Mouse (Mus musculus): Measurements from ENCODE around the gene Armc9. TPM values are rescaled to one million over a fixed set of nuclear protein-coding genes. Genes with fewer than 3 reads are reported as not detected.

The Armc9 gene
- polyA plus RNA-seq, 1 experiment from 2014 or later, result 35.8 TPM

DNA sequence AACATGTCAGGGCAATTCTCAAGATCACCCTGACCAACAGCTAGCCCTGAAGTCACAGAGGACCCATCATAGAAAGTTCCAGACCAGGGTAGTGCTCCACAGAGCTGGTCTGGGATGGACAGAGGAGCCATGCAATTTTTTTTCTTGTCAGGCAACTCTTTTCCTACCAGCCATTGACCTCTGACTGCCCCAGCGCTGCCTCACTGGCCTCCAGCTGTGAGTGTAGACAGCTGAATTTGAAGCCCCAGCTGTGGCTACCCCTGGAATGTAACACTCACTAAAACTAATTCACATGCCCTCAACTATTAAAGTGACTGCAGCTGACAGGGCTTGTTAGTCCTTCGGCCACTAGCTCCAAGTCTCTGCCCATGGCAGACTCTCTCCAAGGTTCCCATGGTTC is 145.5 kb downstream of the Armc9 start:
- Histone ChIP-seq H3K9me3 (no peaks in the 10 kb centered on the region), H3K27me3 (peaks cover 16% of the 10 kb centered on the region)

DNA sequence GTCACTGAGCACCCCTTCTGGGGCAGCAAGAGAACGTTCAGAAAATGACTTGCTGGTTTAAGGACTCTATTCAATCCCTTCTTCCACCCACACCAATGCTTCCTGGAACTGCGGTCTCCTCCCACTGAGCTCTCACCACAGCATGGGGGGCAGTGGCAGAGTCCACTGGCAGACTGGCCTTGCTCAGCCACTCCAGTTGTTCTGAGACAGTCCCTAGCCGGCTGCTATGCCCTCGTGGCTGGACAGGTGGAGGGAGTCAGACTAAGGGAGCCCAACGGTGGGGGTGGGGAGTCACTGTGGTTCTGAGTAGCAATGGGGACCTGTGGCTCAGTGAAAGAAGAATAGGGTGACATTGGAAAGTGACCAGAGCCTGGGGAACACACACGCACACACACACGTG is 146.2 kb downstream of the Armc9 start:
- Histone ChIP-seq H3K4me3 (no peak overlapping the region), H3K27me3 (peaks cover 20% of the 10 kb centered on the region), H3K9ac (no peak overlapping the region), H3K36me3 (no peaks in the 10 kb centered on the region), H3K27ac (replicated peaks) (no peak overlapping the region), H3K4me2 (no peak overlapping the region), H3K4me1 (replicated peaks) (peaks cover 16% of the 10 kb centered on the region), H3K9me3 (no peaks in the 10 kb centered on the region)
- 56% methylated on average over 7 of the region's 7 CpGs for WGBS
- ATAC-seq (ENCODE audit: low FRiP score, low read depth), result no peak

More for the DNA sequence above, 145.5 kb downstream of the Armc9 start:
- 10% methylated on average over 2 of the region's 2 CpGs for WGBS
- H3K4me2 ChIP-seq, result no peak overlapping the region
- peaks cover 16% of the 10 kb centered on the region for H3K4me1 ChIP-seq (replicated peaks)
- no peaks in the 10 kb centered on the region for H3K36me3 ChIP-seq
- no peak overlapping the region for H3K9ac ChIP-seq
- no peak for ATAC-seq (ENCODE audit: low FRiP score, low read depth)
- H3K27ac ChIP-seq (replicated peaks), result no peak overlapping the region
- no peak overlapping the region for H3K4me3 ChIP-seq

DNA sequence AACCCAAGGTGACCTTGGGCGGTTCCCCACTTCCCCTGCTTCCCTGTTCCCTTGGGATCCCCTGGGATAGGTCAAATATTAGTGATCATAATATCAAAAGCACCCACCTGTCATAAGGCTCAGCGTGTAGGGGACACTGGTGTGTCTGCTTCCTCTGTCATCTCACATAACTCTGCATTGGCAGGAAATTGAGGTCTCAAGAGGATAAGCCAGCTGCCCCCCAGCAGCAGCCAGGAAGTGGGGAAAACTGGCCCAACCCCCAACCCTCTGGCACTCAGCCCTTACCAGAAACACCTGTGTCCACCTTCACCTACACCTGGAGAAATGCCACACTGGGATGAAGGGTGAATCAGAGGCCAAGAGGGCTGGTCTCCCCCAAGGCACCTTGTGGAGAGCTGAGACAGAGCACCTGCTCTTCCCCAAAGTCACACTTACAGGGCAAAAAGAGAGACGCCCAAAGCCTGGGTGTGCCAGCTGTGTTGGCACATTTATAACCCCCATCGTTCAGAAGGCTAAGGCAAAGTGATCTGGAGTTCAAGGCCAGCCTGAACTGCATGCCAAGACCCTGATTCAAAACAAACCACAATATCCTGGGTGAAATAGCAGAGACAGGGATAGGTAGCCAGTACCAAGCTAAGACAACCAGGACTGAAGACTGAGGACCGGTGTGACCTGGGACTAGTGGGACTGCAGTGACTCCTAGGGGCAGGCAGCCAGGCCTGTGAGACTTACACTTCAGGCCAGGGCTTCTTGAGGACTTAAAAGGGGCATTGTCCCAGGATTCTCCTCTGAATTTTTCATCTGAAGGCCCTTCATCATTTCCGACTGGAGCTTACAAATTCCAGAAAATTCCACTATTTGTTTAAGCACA is 146.9 kb downstream of the Armc9 start:
- no peak for ATAC-seq (ENCODE audit: low FRiP score, low read depth)
- Histone ChIP-seq H3K9me3 (no peaks in the 10 kb centered on the region), H3K9ac (no peak overlapping the region), H3K4me3 (no peak overlapping the region), H3K36me3 (no peaks in the 10 kb centered on the region), H3K4me1 (replicated peaks) (peaks cover 16% of the 10 kb centered on the region), H3K27me3 (peaks cover 20% of the 10 kb centered on the region), H3K4me2 (no peak overlapping the region), H3K27ac (replicated peaks) (no peak overlapping the region)
- WGBS, result 57% methylated on average over 6 of the region's 6 CpGs

DNA sequence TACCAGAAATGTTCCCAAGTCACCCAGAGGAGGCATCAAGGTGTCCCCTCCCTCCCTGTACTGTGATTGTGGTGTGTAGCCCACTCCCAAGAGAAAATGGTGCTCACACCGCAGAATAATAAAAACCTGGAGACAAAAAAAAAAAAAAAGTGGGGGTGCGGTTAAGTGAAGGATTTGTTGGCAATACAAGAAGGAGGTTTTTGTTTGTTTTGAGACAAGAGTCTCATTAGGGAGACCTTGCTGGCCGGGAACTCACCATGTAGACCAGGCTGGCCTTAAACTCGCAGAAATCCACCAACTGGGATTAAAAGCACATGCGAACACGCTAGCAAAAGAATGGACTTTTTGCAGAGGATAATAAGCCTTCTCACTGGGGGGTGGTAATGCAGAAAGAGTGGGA is 148.0 kb downstream of the Armc9 start, which contains the start of gene B3gnt7:
TSS of gene B3gnt7 (plus strand) at position 301 of the 400 bp plus-strand sequence.
- H3K36me3 ChIP-seq, result no peaks in the 10 kb centered on the region
- ATAC-seq (ENCODE audit: low FRiP score, low read depth), result no peak
- WGBS, result 26% methylated on average over 6 of the region's 6 CpGs
- peak within 1 kb of the TSS; percentile 78 for H3K4me3 ChIP-seq
- peak within 1 kb of the TSS; percentile 67 for H3K9ac ChIP-seq
- peak within 1 kb of the TSS; percentile 96 for H3K4me2 ChIP-seq
- peaks cover 16% of the 10 kb centered on the region for H3K4me1 ChIP-seq (replicated peaks)
- H3K27me3 ChIP-seq, result peaks cover 20% of the 10 kb centered on the region
- H3K9me3 ChIP-seq, result no peaks in the 10 kb centered on the region
- 0 out of 2 replicates have a peak within 1 kb of the TSS, but pooled peaks have one; percentile 26 for H3K27ac ChIP-seq (replicated peaks)

DNA sequence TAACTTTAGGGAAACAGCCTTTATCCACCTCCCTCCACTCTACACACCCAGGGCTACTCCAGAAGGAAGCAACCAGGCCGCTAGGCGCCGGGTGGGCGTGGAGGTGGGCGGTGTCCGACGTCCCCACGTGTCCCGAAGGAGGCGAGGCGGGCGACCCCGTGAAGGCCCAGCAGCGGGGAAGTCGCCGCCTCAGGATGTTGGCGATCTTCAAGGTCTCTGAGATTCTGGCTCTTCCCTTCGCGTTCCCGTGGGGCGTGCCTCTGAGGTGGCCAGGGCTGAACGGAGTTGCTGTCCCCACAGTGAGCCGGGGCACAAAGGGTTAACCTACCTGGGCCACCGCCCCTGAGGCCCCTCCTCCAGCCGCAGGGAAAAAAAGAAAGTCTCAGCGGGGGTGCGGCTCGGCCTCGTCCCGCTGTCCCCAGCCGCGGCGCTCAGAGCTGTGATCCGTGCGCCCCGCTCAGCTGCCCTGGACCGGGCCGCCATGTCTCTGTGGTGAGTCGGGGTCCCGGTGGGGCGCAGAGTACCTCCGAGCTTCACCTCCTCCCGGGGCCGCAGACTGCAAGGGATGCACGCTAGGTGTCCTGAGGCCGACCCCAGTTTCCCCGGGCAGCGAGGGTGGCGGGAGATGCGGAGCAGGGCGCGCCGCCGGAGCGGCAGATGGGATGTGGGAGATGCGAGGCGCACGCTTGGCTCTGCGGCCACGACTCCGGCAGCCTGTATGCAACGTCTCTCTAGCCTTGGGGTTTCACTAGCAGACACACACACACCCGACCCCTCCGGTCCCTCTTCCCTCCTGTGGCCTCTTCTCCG is 148.7 kb downstream of the Armc9 start:
- H3K4me2 ChIP-seq, result peak overlapping the region; percentile 96
- 0 out of 2 replicates have a peak overlapping the region, but pooled peaks have one; percentile 26 for H3K27ac ChIP-seq (replicated peaks)
- H3K27me3 ChIP-seq, result peaks cover 20% of the 10 kb centered on the region
- under 1% methylated on average over 65 of the region's 65 CpGs for WGBS
- H3K9ac ChIP-seq, result peak overlapping the region; percentile 67
- H3K36me3 ChIP-seq, result no peaks in the 10 kb centered on the region
- H3K9me3 ChIP-seq, result no peaks in the 10 kb centered on the region
- peaks cover 16% of the 10 kb centered on the region for H3K4me1 ChIP-seq (replicated peaks)
- peak; percentile 90 for ATAC-seq (ENCODE audit: low FRiP score, low read depth)
- peak overlapping the region; percentile 78 for H3K4me3 ChIP-seq

DNA sequence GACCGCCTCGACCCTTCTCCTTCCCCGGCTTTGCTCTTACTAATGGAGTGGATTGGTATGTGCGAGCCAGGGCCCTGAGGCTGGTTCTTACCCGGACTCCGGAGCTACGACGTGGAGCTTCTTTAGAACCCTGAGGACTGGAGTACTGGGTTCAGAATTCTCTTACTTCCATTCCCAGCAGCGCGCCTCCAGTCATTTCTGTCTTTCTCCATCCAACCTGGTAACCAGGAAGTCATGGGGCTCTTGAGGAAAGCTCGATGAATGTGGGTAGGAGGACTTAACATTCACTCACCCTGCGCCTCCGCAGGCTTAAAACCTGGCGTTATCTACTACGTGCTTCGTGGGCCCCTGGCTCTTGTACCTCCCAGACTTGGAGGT is 149.3 kb downstream of the Armc9 start:
- Histone ChIP-seq H3K27ac (replicated peaks) (no peak overlapping the region), H3K27me3 (peaks cover 20% of the 10 kb centered on the region), H3K4me2 (peak overlapping the region; percentile 96), H3K9me3 (no peaks in the 10 kb centered on the region), H3K4me3 (peak overlapping the region; percentile 78), H3K36me3 (no peaks in the 10 kb centered on the region), H3K4me1 (replicated peaks) (peaks cover 16% of the 10 kb centered on the region), H3K9ac (peak overlapping the region; percentile 67)
- ATAC-seq (ENCODE audit: low FRiP score, low read depth), result no peak; the same call in 1 of the 2 replicates
- 4% methylated on average over 14 of the region's 16 CpGs for WGBS

DNA sequence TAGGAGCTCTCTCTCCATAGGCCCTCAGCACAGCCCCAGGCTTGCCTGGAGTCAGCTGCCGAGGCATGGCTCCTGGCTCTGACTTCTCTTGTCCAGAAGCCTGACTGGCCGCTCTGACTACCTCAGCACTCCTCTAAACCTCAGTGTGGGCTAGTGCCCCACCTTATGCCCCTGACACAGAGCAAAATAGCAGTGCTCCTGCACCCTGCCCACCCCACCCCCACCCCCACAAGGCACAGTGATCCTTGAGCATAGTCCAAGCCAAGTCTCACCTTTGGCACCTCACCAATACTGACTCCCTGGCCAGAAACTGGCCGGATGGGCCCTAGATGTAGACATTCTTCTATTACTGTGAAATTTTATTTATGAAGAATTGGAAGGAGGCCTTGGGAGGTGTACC is 152.1 kb downstream of the Armc9 start:
- H3K4me1 ChIP-seq (replicated peaks), result peaks cover 23% of the 10 kb centered on the region
- no peaks in the 10 kb centered on the region for H3K9me3 ChIP-seq
- H3K36me3 ChIP-seq, result no peaks in the 10 kb centered on the region
- 91% methylated on average over 3 of the region's 3 CpGs for WGBS
- no peak overlapping the region for H3K9ac ChIP-seq
- no peak overlapping the region for H3K4me3 ChIP-seq
- no peak overlapping the region for H3K4me2 ChIP-seq
- no peak overlapping the region for H3K27ac ChIP-seq (replicated peaks)
- H3K27me3 ChIP-seq, result peaks cover 16% of the 10 kb centered on the region
- no peak for ATAC-seq (ENCODE audit: low FRiP score, low read depth)

DNA sequence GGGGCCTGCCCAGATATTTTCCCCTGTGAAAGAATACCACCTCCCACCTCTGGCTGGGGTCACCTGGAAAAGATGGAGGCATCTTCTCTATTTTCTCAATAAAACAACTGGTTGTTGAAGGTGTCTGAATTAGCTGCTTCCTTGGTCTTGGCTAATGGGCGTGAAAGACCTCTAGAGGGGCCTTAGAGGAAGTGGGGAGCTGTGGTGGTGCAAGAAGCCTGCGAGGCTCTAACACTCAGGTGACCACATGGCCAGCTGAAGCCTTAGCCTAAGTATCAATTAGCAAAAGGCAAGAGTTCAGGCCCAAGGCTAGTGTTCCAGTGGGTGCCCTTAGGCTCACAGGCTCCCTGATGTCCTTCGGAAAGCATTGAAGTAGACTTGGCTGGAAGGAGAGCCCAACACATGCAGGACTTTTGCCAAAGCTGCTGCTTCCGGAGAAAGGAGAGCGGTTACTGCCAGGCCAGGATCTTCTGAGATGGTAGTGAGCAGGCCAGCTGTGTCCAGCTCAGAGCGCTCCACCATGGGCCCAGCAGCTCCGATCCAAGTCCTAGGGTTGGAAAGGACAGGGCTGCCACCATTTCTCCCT is 152.7 kb downstream of the Armc9 start:
- no peak overlapping the region for H3K9ac ChIP-seq
- H3K36me3 ChIP-seq, result no peaks in the 10 kb centered on the region
- ATAC-seq (ENCODE audit: low FRiP score, low read depth), result no peak
- peaks cover 14% of the 10 kb centered on the region for H3K27me3 ChIP-seq
- H3K4me2 ChIP-seq, result no peak overlapping the region
- no peak overlapping the region for H3K27ac ChIP-seq (replicated peaks)
- WGBS, result 93% methylated on average over 7 of the region's 7 CpGs
- no peak overlapping the region for H3K4me3 ChIP-seq
- H3K4me1 ChIP-seq (replicated peaks), result peaks cover 23% of the 10 kb centered on the region
- no peaks in the 10 kb centered on the region for H3K9me3 ChIP-seq

DNA sequence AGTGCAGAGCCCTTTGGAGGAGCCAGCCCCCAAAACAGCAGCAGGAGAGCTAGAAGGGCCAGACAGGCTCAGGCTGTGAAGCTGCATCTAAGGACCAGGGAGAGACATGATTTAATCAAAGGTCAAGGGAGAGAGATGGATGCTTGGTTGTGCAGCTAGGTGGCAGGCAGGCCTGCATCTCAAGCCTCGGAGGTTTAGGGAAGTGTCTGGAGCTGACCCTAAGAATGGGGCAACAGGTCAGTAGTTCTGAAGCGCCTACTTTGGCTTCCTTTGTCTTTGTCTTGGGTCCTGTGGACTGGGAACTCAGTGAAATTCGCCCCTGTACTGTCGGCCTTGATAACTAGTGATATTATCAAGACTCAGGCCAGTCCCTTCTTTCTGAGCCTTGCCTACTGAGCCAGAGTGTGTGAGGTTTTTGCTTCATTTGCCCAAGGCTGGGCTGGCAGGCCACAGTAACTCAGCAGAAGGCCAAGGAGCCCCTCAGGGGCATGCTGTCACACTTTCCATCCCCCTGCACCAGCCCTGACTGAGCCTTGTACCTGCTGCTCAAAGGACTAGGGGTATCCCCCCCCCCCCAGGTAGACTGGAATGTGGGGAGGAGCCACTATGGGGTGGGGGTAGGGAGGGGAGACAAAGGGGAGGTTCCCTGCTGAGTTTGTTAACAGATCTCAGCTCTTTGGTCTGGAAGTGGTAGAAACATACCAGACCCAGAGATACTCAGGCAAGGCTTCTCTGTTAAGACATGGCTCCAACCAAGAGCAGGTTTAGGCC is 153.5 kb downstream of the Armc9 start:
- no peak overlapping the region for H3K27ac ChIP-seq (replicated peaks)

DNA sequence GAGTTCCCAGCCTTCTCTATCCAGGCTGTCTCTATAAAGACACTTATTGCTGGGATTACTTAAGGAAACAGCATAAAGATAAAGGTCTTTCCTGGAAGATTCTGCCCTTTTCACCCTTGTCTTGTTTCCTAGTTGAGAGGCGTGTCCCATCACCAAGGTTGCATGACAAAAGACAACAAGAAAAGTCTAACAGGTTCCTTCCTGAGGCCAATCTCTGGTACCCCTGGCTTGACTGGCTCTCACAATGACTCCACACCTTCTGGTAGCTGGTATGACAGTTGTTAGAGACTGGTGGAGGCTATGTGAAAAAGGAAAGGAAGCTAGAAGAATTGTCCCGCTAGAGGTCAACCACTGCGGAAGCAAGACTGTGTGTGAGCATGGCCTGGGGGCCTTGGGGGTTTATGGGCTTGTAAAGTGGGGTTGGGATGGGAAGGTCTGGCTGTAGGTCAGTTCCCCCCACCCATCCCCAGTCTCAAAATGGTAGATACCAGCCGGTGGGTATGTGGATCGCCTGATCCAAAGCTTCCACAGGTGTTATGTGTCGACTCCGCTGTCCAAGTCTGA is 154.8 kb downstream of the Armc9 start:
- WGBS, result 91% methylated on average over 7 of the region's 7 CpGs

More for the DNA sequence above, 153.5 kb downstream of the Armc9 start:
- H3K9ac ChIP-seq, result no peak overlapping the region
- H3K36me3 ChIP-seq, result no peaks in the 10 kb centered on the region
- no peak for ATAC-seq (ENCODE audit: low FRiP score, low read depth)
- H3K4me2 ChIP-seq, result no peak overlapping the region
- no peak overlapping the region for H3K4me3 ChIP-seq
- peaks cover 17% of the 10 kb centered on the region for H3K4me1 ChIP-seq (replicated peaks)
- peaks cover 14% of the 10 kb centered on the region for H3K27me3 ChIP-seq
- no peaks in the 10 kb centered on the region for H3K9me3 ChIP-seq
- WGBS, result 37% methylated on average over 4 of the region's 4 CpGs

More for the DNA sequence above, 154.8 kb downstream of the Armc9 start:
- H3K4me2 ChIP-seq, result no peak overlapping the region
- no peak for ATAC-seq (ENCODE audit: low FRiP score, low read depth)
- no peak overlapping the region for H3K4me3 ChIP-seq
- 0 out of 2 replicates have a peak, but pooled peaks cover 9% of the 10 kb centered on the region for H3K4me1 ChIP-seq (replicated peaks)
- H3K27me3 ChIP-seq, result peaks cover 11% of the 10 kb centered on the region
- H3K9ac ChIP-seq, result no peak overlapping the region
- H3K9me3 ChIP-seq, result no peaks in the 10 kb centered on the region
- no peaks in the 10 kb centered on the region for H3K36me3 ChIP-seq
- H3K27ac ChIP-seq (replicated peaks), result no peak overlapping the region

Data from hindbrain, embryonic 15.5 days (tissue).